Mouse (Mus musculus) mammary gland, adult 2 months (tissue): ENCODE results near the gene Fam83c. TPM values are rescaled to one million over a fixed set of nuclear protein-coding genes. Genes with fewer than 3 reads are reported as not detected.

Experiments used
- polyA plus RNA-seq: library from polyadenylated mRNA; depleted of rRNA; stranded (reverse); fragments of >200 nt; gene quantifications from 2 replicates; pipeline ENCODE4 v1.2.3, GENCODE M21; 2012; ENCODE audit warnings: low replicate concordance; rRNA removed

Fam83c gene
- polyA plus RNA-seq: 0.04 and 0.36 TPM in 2 replicates

DNA sequence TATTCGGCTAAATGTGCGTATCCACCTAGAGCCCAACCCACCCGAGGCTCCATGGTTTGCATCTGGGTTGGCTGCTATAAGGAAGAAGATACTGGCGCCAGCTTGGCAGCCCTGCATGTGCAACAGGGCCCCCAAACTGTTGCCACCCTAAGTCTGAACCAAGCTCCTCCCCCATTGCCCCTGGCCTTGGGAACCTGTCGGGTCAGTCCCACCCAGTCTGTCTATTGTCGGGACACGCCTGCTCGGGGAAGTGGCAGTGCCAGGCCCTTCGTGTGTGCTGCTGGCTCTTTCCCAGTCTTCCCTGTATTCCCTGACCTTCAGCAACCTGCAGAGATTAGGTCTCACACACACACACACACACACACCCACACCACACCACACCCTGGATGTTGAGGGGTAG lies at the start of gene Fam83c:
Gene Fam83c, minus strand, starts transcription at position 123 of the 400 bp plus-strand sequence.

DNA sequence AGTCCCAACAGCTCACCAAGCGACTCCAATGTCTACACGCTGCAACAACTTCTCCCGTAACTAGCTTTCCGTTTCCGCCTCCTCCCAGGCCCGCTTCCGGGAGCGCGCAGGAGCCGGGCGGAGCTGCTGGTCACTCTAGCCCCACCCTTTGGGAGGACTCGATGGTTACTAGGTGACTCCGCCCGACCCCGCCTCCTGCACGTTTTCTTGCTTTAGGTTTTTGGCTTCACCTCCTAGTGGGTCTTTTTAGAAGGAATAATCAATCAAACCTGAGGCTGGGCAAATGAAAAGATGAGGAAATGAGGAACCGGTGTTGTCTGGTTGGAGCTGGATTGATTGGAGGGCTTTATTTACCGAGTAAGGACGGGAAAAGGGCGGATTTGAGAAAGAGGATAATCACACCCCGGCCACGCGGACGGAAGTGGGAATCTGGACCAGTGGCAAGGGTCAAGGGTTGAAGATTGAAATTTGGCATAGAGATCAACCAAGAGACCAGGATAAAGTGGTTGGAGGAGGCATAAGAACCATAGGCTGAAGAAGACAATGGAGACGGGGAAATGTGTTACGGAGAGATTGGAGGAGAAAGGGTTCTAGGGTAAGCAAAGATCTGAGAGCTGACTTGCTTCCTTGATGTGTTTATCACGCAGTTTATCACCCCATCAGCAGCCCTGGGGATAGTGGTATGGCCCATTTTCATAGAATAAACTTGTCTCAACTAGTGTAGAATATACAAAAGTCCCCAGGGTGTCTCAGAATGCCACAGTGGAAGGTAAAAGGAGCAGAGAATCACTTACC lies 7.8 kb downstream of the Fam83c start, which contains the start of gene Eif6:
Gene Eif6, minus strand, starts transcription at position 296 of the 795 bp plus-strand sequence.

DNA sequence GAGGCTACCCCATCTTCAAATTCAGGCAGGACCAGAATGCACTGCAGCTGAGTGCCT lies 15.4 kb downstream of the Fam83c start, which contains the start of gene BC029722:
Gene BC029722, minus strand, starts transcription at position 35 of the 57 bp plus-strand sequence.

Other genes starting within 250 kb of the Fam83c start
- gene Gss, start 242.0 kb downstream of the Fam83c start, polyA plus RNA-seq: 17.8 and 20.1 TPM in 2 replicates
- 0.11 TPM in 1 of 2 replicates, not detected in the other for gene Myh7b, start 223.6 kb downstream of the Fam83c start, polyA plus RNA-seq
- gene Trpc4ap, start 142.5 kb downstream of the Fam83c start, polyA plus RNA-seq: 170 and 221 TPM in 2 replicates
- gene Edem2, start 105.4 kb downstream of the Fam83c start, polyA plus RNA-seq: 39.5 and 56.7 TPM in 2 replicates
- not detected in 2 replicates for gene Gm17581, start 99.0 kb downstream of the Fam83c start, polyA plus RNA-seq
- 16.3 and 20.4 TPM in 2 replicates for gene Procr, start 83.7 kb downstream of the Fam83c start, polyA plus RNA-seq
- 0.07 and 0.10 TPM in 2 replicates for gene Mmp24, start 59.5 kb downstream of the Fam83c start, polyA plus RNA-seq
- 70.9 and 110 TPM in 2 replicates for gene BC029722, start 15.4 kb downstream of the Fam83c start, polyA plus RNA-seq
- gene Eif6, start 7.9 kb downstream of the Fam83c start, polyA plus RNA-seq: 103 and 117 TPM in 2 replicates
- 17.9 and 69.2 TPM in 2 replicates for gene Uqcc1, start 95.5 kb upstream of the Fam83c start, polyA plus RNA-seq
- gene Gm15557, start 105.9 kb upstream of the Fam83c start, polyA plus RNA-seq: not detected in 2 replicates
- 0.63 and 1.0 TPM in 2 replicates for gene Gdf5, start 110.5 kb upstream of the Fam83c start, polyA plus RNA-seq
- gene Cep250, start 121.6 kb upstream of the Fam83c start, polyA plus RNA-seq: 10.2 and 10.8 TPM in 2 replicates
- gene 6430550D23Rik, start 173.1 kb upstream of the Fam83c start, polyA plus RNA-seq: 2.4 and 6.7 TPM in 2 replicates
- 195 and 238 TPM in 2 replicates for gene Ergic3, start 173.2 kb upstream of the Fam83c start, polyA plus RNA-seq
- 6.6 and 7.5 TPM in 2 replicates for gene Fer1l4, start 218.1 kb upstream of the Fam83c start, polyA plus RNA-seq
- gene Spag4, start 230.3 kb upstream of the Fam83c start, polyA plus RNA-seq: 4.6 and 6.2 TPM in 2 replicates